Mouse (Mus musculus) heart, adult 8-10 months (tissue): Measurements from ENCODE around the gene Hoxc5. TPM values are rescaled to one million over a fixed set of nuclear protein-coding genes. Genes with fewer than 3 reads are reported as not detected.

Experiments used
- DNase-seq: peaks from one replicate; pipeline ENCODE4 v3.0.0; 2022; ENCODE audit warnings: low spot score
- microRNA-seq: library from miRNA; unstranded; fragments of <30 nt; microRNA quantifications from one replicate; pipeline ENCODE4 v1.2.0, GENCODE M21; 2022
- total RNA-seq, 4 experiments: library from RNA; stranded (reverse); gene quantifications; 2 replicates each; pipeline ENCODE4 v1.2.4; 2022

Hoxc5 gene
- total RNA-seq, 4 experiments from 2014 or later: 0.12 TPM; not detected in 3

DNA sequence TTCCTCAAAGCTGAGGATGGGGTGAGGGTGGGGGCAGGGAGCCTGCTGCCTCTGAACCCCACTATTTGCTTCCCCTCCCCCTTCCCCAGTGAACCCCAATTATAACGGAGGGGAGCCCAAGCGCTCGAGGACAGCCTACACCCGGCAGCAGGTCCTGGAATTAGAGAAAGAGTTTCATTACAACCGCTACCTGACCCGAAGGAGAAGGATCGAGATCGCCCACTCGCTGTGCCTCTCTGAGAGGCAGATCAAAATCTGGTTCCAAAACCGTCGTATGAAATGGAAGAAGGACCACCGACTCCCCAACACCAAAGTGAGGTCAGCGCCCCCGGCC is 68.3 kb downstream of the Hoxc5 start:
- DNase-seq: no peak

DNA sequence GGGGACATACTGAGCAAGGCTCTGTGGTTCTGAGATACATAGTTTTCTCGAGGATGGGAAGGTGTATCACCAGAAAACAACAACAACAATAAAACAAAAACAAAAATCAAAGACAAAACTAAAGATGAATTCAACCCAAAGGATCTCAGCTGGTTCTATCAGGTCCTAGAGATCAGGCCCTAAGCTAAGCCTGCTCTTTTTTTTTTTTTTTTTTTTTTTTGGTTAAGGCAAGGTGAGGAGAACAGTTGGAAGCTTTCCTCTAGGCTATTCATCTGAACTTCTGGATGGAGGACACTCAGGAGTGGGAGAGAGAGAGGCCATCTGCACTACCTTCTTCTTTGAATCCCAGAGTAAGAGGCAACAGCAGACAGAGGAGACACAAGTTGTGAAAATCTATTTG is 70.3 kb downstream of the Hoxc5 start:
- DNase-seq: no peak

- DNase-seq: no peak
These were observed 71.6 kb downstream of the Hoxc5 start for GRCm38 (mm10) chr15:103038701-103039480.

DNA sequence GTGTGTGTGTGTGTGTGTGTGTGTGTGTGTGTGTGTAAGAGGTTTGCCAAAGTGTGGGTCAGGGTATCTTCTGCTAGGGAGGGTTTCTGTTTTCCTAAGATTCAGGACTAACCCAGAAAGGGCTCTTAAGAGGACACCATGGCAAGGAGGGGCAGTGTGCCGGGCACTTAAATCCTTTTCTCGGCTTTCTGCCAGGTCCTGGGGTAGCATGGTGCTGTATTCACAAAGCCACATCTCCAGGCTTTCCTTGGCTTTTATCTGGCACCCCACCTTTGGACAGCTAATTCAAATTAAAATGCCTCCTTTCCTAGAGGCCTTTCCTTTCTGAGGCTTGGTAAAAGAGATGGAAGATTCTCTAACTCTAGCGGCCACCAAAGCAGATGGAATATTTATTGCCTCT is 72.4 kb downstream of the Hoxc5 start:
- no peak for DNase-seq

DNA sequence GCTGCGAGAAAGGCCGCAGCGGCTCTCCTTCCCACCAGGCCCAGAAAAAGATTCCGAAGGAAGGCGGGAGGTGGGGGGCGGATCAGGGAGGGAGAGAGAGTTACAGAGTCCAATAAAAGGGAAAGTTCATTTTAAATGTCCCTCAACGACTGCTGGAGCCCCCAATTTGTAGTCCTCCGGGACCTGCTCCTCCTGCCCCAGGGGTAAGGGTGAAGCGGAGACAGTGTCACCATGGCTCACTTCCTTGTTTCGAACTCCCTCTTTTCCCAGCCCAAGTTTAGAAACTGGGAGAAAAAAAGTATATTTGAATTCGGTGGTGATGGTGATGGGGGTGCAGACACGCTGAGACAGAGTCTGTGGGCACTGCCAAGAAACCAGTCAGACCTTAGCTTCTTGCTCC is 73.4 kb downstream of the Hoxc5 start:
- DNase-seq: no peak

GRCm38 (mm10) chr15:103041613-103042012 is 74.4 kb downstream of the Hoxc5 start:
- no peak for DNase-seq

DNA sequence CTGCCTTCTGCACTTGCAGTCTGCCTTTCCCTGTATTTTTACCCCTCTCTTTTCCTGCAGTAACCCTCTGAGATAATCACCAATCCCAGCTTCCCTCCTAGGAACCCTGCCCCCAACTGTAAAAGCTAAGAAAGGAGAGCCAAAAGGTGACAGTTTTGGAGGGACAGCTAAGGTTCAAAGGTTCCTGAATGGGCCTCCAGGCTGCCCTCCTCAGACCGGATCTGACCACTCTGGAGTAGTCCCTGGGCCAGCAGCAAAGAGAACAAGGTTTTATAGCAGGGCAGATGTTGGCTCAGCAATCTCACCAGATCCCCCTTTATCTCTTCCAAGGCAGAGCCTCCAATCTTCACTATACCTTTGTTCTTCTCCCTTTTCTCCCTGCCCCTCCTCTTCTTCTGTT is 75.0 kb downstream of the Hoxc5 start:
- no peak for DNase-seq

DNA sequence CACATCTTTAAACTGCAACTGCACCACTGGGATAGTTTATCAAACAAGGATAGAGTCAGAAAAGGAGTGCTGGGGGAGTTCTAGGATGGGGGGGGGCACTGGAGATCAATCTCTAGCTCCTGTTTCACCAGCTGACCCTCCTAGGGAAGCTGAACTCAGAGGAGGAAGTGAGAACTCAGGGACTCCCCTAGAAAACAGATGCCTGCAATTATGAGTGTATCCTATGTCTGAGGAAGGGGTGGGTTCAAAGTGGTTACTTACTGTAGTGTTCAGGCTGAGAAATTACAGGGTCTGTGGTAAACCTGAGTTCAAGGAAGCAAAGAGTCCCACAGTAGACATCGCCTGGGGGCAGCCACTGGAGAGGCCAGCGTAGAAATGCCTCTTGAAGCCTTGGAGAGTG is 84.4 kb downstream of the Hoxc5 start:
- DNase-seq: no peak

GRCm38 (mm10) chr15:103053210-103053609 is 86.0 kb downstream of the Hoxc5 start:
- no peak for DNase-seq

DNA sequence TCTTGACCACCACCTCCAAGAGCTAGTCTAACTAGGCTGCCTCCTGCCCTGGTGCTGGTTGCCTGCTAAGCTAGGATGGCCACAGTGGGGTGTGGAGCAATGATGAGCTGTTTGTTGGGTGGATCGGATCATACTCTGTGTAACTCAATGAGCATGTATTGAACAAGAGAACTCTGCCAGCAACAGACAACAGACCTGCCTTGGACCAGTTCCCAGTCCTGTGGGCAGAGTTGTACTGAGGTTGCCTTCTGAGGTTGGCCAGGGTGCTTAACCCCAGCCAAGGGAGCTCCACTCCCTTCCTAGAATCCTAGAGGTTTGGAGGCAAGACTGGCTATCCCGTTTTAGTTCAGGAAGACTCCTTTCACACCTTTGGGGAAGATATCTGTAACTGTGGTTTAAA is 89.2 kb downstream of the Hoxc5 start:
- no peak for DNase-seq

- DNase-seq: no peak
These were observed 91.5 kb downstream of the Hoxc5 start for GRCm38 (mm10) chr15:103058715-103059114.

DNA sequence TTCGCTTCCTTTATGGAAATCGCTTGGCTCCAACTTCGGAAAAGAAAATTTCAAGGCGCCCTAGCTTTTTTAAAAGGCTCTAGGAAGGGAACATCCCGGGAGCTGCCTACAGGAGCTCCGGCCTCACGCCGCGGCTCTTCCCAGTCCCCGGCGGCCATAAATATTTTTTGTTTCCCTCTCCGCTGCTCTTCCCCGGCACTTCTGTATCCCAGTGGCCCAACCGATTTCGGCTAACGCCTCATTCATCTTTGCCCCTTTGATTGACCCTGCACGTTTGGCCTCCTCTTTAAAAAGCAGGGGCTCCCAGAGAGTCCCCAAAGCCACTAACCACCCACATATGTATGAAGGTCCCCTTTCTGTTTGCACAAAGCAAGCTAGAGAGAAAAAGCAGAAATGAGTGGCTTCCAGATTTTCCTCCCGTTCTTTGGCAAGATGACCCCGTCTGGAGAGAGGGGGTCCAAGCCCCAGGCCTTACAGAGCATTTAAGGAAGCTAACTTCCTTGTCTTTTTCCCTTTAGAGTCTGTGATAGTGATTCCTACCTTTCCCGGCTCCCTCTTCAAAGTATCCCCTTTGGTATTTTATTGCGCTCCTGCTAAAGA is 92.2 kb downstream of the Hoxc5 start:
- DNase-seq: no peak

- DNase-seq: no peak
These were observed 92.7 kb downstream of the Hoxc5 start for GRCm38 (mm10) chr15:103060021-103060340.

DNA sequence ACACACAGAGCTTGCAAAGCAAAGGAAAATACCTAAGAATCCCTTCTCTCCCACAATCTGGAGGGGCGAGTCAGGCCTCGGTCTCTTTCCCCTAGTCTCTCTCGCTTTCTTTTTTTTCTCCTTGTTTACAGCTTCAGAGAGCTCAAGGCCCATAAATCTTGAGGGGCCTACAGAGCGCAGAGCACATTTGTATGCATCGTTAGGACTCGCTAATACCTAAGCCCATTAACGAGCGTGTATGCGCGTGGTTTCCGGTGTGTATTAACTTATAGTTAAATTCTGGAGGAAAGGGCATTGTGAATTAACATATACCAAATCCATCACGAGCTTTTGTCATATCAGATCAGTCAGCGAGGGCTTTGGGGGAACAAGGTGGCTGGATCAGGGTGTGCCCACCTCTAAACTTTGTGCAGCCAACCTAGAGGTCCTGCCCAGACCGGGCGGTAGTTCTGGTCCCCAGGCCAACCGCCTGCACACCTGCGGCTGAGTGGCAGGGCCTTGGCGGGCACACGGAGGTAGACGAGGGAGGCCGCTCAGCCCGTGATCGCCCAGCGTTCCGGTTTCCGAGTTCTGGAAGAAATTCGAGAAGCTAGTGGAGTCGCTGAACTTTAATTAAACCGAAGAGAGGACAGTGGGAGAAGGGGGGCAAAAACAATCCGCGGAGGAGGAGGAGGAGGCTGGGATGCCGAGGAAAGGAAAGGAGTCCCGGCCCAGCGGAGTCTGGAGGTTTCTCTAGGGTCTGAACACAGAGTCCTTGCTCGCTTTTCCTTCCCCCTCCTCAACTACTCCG is 93.3 kb downstream of the Hoxc5 start:
- no peak for DNase-seq

DNA sequence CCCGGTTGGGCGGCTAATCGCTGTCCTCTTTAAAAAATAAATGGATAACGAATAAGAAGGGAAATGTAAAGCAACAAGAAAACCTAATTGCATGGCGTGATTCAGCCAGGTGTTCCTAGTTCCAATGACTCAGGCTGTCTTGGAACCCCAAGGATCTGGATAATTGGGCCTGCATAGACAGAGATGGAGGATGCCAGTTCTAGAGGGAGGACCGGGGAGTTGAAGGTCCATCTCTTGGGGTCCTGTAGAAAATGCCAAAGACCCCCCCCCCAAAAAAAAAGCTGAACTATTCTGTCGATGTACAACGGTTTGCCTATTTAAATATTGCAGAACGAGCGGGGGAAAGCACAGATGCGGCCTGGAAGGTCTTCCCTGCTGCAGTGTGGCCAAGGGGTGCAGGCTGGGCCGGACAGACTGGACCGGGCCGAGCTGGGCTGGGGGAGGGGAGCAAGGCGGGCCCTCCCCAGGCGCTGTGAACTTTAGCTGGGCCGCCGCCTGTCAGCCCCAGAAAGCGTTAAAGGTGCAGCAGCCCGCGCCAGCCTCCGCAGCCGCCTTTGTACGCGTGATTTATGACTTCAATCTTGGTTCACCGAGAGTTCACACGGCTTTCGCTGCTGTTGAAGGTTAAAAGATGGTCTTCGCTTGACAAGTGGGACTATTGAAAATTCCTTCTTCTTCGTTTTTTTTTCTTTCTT is 94.0 kb downstream of the Hoxc5 start:
- no peak for DNase-seq

- no peak for DNase-seq
These were observed 94.7 kb downstream of the Hoxc5 start for GRCm38 (mm10) chr15:103061988-103062387.

DNA sequence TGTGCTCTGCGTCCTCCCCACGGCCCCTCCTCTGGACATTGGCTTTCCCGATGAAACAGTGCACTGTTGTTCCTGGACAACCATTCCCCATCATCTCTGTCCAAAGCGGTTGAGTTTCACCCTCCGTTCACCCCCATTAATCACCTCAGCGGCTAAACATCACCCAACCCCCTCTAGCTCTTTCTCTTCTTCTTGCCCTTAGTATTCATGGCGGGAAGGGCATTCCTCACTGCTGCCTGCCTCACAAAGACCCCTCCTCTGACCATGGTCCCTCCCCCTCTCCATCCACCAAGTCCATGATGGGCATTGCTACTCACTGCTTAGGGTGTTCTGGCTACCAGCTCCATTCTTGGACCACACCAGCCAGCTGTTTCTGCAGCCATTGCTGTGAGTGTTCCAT is 98.4 kb downstream of the Hoxc5 start:
- no peak for DNase-seq

Small RNAs within 50 kb of the gene (microRNA-seq; reads per million reads assigned to microRNA genes)
- gene Mir196a-2 (1.4 reads per million), gene Mir615 (5.6 reads per million, percentile 13 among the genes with 10 or more reads in this experiment)

Other genes with a start within 250 kb of the Hoxc5 start
- 100 to 1,000 TPM; 117 to 143 (median 127) TPM for gene Calcoco1, start 245.3 kb upstream of the Hoxc5 start, total RNA-seq
- gene Hoxc13, start 46.3 kb upstream of the Hoxc5 start, total RNA-seq: not detected
- not detected for gene Hoxc12, start 30.7 kb upstream of the Hoxc5 start, total RNA-seq
- not detected for gene Hoxc11, start 13.0 kb upstream of the Hoxc5 start, total RNA-seq
- not detected for gene Hoxc10, start 647 bp upstream of the Hoxc5 start, total RNA-seq
- gene Hoxc9, start 9.0 kb downstream of the Hoxc5 start, total RNA-seq: not detected
- not detected for gene Hoxc8, start 23.2 kb downstream of the Hoxc5 start, total RNA-seq
- under 1 TPM in 2 of 4 experiments, not detected in 2; 0.25 to 0.62 TPM for gene Hoxc6, start 30.8 kb downstream of the Hoxc5 start, total RNA-seq
- gene Hoxc4, start 51.5 kb downstream of the Hoxc5 start, total RNA-seq: not detected
- 10 to 100 TPM; 10.4 to 16.8 (median 15.2) TPM for gene Smug1, start 199.6 kb downstream of the Hoxc5 start, total RNA-seq